Mouse (Mus musculus) midbrain, postnatal 0 days (tissue): ENCODE results near the gene Slc22a14. TPM values are rescaled to one million over a fixed set of nuclear protein-coding genes. Genes with fewer than 3 reads are reported as not detected.
"Not testable (repeated sequence)": the region's sequence is repeated elsewhere in the genome, so short reads cannot be mapped to it uniquely, and the experiment has no call there.

ENCODE experiments used
- ATAC-seq: fragments of 200-750 bp; cut with Nextera tagmentation; 2 replicates; pipeline ENCODE4 v1.8.0; 2017; ENCODE audit warnings: moderate number of reproducible peaks, mild to moderate bottlenecking, moderate TSS enrichment, moderate library complexity; ENCODE audit not compliant: low FRiP score
- DNase-seq: peaks from one replicate; pipeline ENCODE4 v3.0.0-alpha.2; 2015; ENCODE audit warnings: low spot score
- H3K27ac ChIP-seq: fragments of 300-500 bp; sonication (generic); 2 replicates; pipeline ENCODE4 v1.5.1; 2014; ENCODE audit warnings: low read depth, mild to moderate bottlenecking, low read length, mixed read lengths
- H3K27me3 ChIP-seq: fragments of 300-500 bp; sonication (generic); 2 replicates; pipeline ENCODE4 v1.6.1; 2014; ENCODE audit warnings: low read length, control low read depth, mixed read lengths; ENCODE audit not compliant: insufficient read depth
- H3K36me3 ChIP-seq: fragments of 300-500 bp; sonication (generic); 2 replicates; pipeline ENCODE4 v1.6.1; 2014; ENCODE audit warnings: low read length, control low read depth, mixed read lengths; ENCODE audit not compliant: insufficient read depth
- H3K4me1 ChIP-seq: fragments of 300-500 bp; sonication (generic); 2 replicates; pipeline ENCODE4 v1.6.1; 2014; ENCODE audit warnings: mild to moderate bottlenecking, control low read depth, antibody characterized with exemption, low read length, mixed read lengths; ENCODE audit not compliant: insufficient read depth
- H3K4me2 ChIP-seq: fragments of 300-500 bp; sonication (generic); 2 replicates; pipeline ENCODE4 v1.6.1; 2014; ENCODE audit warnings: low read depth, mild to moderate bottlenecking, low read length, mixed read lengths; ENCODE audit not compliant: poor library complexity, severe bottlenecking
- H3K4me3 ChIP-seq: fragments of 300-500 bp; sonication (generic); 2 replicates; pipeline ENCODE4 v1.5.1; 2014; ENCODE audit warnings: low read depth, mild to moderate bottlenecking, low read length, moderate library complexity
- H3K9ac ChIP-seq: fragments of 300-500 bp; sonication (generic); replicated peaks from 2 replicates; pipeline ENCODE4 v1.6.1; 2014; ENCODE audit warnings: mild to moderate bottlenecking, low read length, moderate library complexity, mixed read lengths; ENCODE audit not compliant: poor library complexity, severe bottlenecking
- H3K9me3 ChIP-seq: fragments of 300-500 bp; sonication (generic); 2 replicates; pipeline ENCODE4 v1.6.1; 2016; ENCODE audit warnings: low read length, control low read depth
- CTCF ChIP-seq: IDR thresholded peaks from 2 replicates; pipeline ENCODE4 v1.5.1; 2016; ENCODE audit warnings: antibody characterized with exemption, mild to moderate bottlenecking
- WGBS: fragments of 180-500 bp; shearing (Covaris S2); extraction: QIAGEN DNeasy Blood & Tissue Kit; methylation state at CpG from one replicate; pipeline ENCODE4 v1.1.7; 2014; 5-methylcytosine and 5-hydroxymethylcytosine counted together
- polyA plus RNA-seq: library from polyadenylated mRNA; unstranded; fragments of >200 nt; fragmentation: Nextera tagmentation; extraction: Ambion mirVana; gene quantifications from 2 replicates; pipeline ENCODE4 v1.2.1, GENCODE M21; 2015
- total RNA-seq: library from RNA; depleted of rRNA; stranded (reverse); fragments of >200 nt; gene quantifications from 2 replicates; pipeline ENCODE4 v1.2.3, GENCODE M21; 2014

The Slc22a14 gene
- total and polyA plus RNA-seq, 2 experiments from 2014 or later = not detected

GRCm38 (mm10) chr9:119238796-119239195 is 126.6 kb downstream of the Slc22a14 start:
- Histone ChIP-seq H3K4me1 (no peaks in the 10 kb centered on the region), H3K4me3 (no peak overlapping the region), H3K9ac (no peak overlapping the region), H3K27ac (no peak overlapping the region), H3K36me3 (peaks cover 38% of the 10 kb centered on the region; the same call in 1 of the 2 replicates), H3K4me2 (no peak overlapping the region), H3K9me3 (no peaks in the 10 kb centered on the region), H3K27me3 (no peaks in the 10 kb centered on the region)
- DNase-seq (no peak), ATAC-seq (no peak)
- TF ChIP-seq CTCF = no peak
- WGBS = 87% methylated on average over 4 of the region's 4 CpGs

DNA sequence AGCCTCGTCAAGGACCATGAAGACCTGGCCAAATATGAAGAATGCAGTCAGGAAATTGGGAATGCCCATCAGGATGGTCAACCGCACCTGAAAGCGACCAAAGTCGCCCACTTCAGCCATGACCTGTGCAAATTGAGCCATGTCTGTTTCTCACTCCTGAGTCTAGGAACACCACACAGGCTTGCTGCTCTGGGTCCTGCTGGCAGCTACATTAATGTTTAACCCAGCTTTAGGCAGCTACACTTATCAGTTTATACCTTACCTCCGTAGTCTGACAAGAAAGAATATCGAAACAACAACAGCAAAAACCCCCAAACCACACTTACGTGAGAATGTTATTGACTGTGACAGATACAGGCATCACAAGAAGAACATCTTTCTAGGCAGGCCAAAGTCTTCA is 133.8 kb downstream of the Slc22a14 start:
- no peaks in the 10 kb centered on the region for H3K9me3 ChIP-seq
- H3K27ac ChIP-seq = no peak overlapping the region
- WGBS = 97% methylated on average over 7 of the region's 7 CpGs
- H3K36me3 ChIP-seq = no peaks in the 10 kb centered on the region
- no peak for TF ChIP-seq CTCF
- no peak overlapping the region for H3K9ac ChIP-seq
- DNase-seq (no peak), ATAC-seq (no peak)
- H3K4me3 ChIP-seq = no peak overlapping the region
- no peaks in the 10 kb centered on the region for H3K4me1 ChIP-seq
- H3K4me2 ChIP-seq = no peak overlapping the region
- H3K27me3 ChIP-seq = no peaks in the 10 kb centered on the region

DNA sequence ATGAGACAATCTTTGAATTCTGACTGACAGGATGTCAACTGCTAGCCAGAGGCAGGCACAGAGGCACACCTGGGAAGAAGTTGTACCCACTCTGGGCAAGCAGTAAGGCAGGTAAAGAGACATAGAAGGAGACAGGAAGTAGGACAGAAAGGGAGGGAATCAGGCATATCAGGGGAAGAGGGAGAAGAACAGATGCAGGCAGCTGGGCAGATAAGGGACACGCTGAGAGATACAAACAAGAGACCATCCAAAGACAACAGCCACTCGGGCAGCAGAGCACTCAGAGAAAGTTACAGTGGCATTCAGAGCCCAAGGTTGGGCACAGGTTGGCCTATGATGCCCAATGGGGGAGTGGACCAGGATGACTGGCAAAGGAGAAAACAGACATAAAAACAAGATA is 134.5 kb downstream of the Slc22a14 start:
- no peak for DNase-seq
- TF ChIP-seq CTCF = no peak
- Histone ChIP-seq H3K4me2 (no peak overlapping the region), H3K27ac (no peak overlapping the region), H3K9me3 (no peaks in the 10 kb centered on the region), H3K27me3 (no peaks in the 10 kb centered on the region), H3K36me3 (no peaks in the 10 kb centered on the region), H3K9ac (no peak overlapping the region), H3K4me3 (no peak overlapping the region), H3K4me1 (no peaks in the 10 kb centered on the region)
- WGBS = 80% methylated on average over 2 of the region's 2 CpGs
- no peak for ATAC-seq

GRCm38 (mm10) chr9:119220249-119220648 is 145.1 kb downstream of the Slc22a14 start:
- 95% methylated on average over 4 of the region's 4 CpGs for WGBS
- no peak for TF ChIP-seq CTCF

DNA sequence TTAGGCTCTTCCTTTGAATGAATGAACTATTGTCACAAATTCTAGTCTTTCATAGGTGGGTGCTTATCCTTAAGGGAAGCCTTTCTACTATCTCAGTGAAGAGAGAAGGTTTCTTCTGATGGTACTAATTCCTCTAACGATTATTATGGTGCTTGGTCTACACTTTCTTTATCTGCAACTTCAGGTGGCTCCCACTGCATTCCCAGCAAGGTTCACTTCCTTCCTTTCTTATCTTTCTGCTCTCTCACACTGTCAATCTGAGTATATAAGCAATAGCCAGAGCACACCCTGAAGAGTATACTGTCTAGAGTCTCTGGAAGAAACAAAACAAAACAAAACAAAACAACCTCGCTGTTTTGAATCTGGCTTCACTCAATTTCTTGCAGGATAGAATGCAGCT is 145.7 kb downstream of the Slc22a14 start:
- TF ChIP-seq CTCF = no peak
- Histone ChIP-seq H3K4me1 (no peaks in the 10 kb centered on the region), H3K27ac (no peak overlapping the region), H3K27me3 (no peaks in the 10 kb centered on the region), H3K4me2 (no peak overlapping the region), H3K36me3 (peaks cover 7% of the 10 kb centered on the region), H3K4me3 (no peak overlapping the region), H3K9me3 (no peaks in the 10 kb centered on the region), H3K9ac (no peak overlapping the region)
- WGBS = 92% methylated on average over 2 of the region's 2 CpGs
- DNase-seq (no peak), ATAC-seq (no peak)

More at GRCm38 (mm10) chr9:119220249-119220648, 145.1 kb downstream of the Slc22a14 start:
- H3K9me3 ChIP-seq = no peaks in the 10 kb centered on the region
- H3K36me3 ChIP-seq = peaks cover 7% of the 10 kb centered on the region
- no peak overlapping the region for H3K27ac ChIP-seq
- H3K27me3 ChIP-seq = no peaks in the 10 kb centered on the region
- no peak overlapping the region for H3K4me2 ChIP-seq
- no peaks in the 10 kb centered on the region for H3K4me1 ChIP-seq
- ATAC-seq = no peak
- no peak overlapping the region for H3K9ac ChIP-seq
- DNase-seq = no peak
- no peak overlapping the region for H3K4me3 ChIP-seq

GRCm38 (mm10) chr9:119215341-119215740 is 150.0 kb downstream of the Slc22a14 start:
- WGBS = 90% methylated on average over 2 of the region's 2 CpGs
- H3K27ac ChIP-seq, H3K9me3 ChIP-seq, DNase-seq, H3K9ac ChIP-seq, H3K4me1 ChIP-seq, ATAC-seq, H3K4me3 ChIP-seq, H3K27me3 ChIP-seq, H3K4me2 ChIP-seq, H3K36me3 ChIP-seq: not testable (repeated sequence)
